Mouse (Mus musculus): ENCODE data around the gene Myo1h. TPM values are rescaled to one million over a fixed set of nuclear protein-coding genes. Genes with fewer than 3 reads are reported as not detected.

Myo1h gene
- polyA plus RNA-seq, 1 experiment from 2014 or later: 2.0 TPM

- H3K9me3 ChIP-seq (replicated peaks): no peaks in the 10 kb centered on the region
- peak overlapping the region; percentile 33; the same call in 1 of the 2 replicates for H3K27ac ChIP-seq
- WGBS: 77% methylated on average over 23 of the region's 23 CpGs
- no peak overlapping the region for H3K4me3 ChIP-seq
- H3K4me2 ChIP-seq: no peak overlapping the region
- ATAC-seq (replicated peaks; ENCODE audit: insufficient number of reproducible peaks, insufficient read depth, low FRiP score, low read depth): peak; percentile 37; the same call in 1 of the 2 replicates
- H3K9ac ChIP-seq: no peak overlapping the region
- peaks cover 78% of the 10 kb centered on the region for H3K36me3 ChIP-seq
- peaks cover 25% of the 10 kb centered on the region for H3K4me1 ChIP-seq (replicated peaks)
- H3K27me3 ChIP-seq: no peaks in the 10 kb centered on the region
These were observed 76.2 kb downstream of the Myo1h start for GRCm38 (mm10) chr5:114365043-114365752.

- Histone ChIP-seq H3K4me2 (no peak overlapping the region), H3K4me1 (replicated peaks) (peaks cover 54% of the 10 kb centered on the region)
- ATAC-seq (replicated peaks; ENCODE audit: insufficient number of reproducible peaks, insufficient read depth, low FRiP score, low read depth): no peak
These were observed 79.2 kb downstream of the Myo1h start for GRCm38 (mm10) chr5:114368121-114368520.

GRCm38 (mm10) chr5:114368803-114369496 lies 80.0 kb downstream of the Myo1h start:
- Histone ChIP-seq H3K36me3 (peaks cover 69% of the 10 kb centered on the region), H3K9ac (no peak overlapping the region), H3K4me2 (no peak overlapping the region), H3K27ac (no peak overlapping the region), H3K27me3 (no peaks in the 10 kb centered on the region), H3K4me1 (replicated peaks) (peaks cover 62% of the 10 kb centered on the region), H3K9me3 (replicated peaks) (no peaks in the 10 kb centered on the region), H3K4me3 (no peak overlapping the region)
- no peak for ATAC-seq (replicated peaks; ENCODE audit: insufficient number of reproducible peaks, insufficient read depth, low FRiP score, low read depth)
- WGBS: 77% methylated on average over 16 of the region's 16 CpGs

More at GRCm38 (mm10) chr5:114368121-114368520, 79.2 kb downstream of the Myo1h start:
- Histone ChIP-seq H3K27me3 (no peaks in the 10 kb centered on the region), H3K9me3 (replicated peaks) (no peaks in the 10 kb centered on the region), H3K36me3 (peaks cover 68% of the 10 kb centered on the region), H3K9ac (no peak overlapping the region), H3K4me3 (no peak overlapping the region), H3K27ac (no peak overlapping the region)
- WGBS: 87% methylated on average over 14 of the region's 14 CpGs

- peak overlapping the region; percentile 9; the same call in 1 of the 2 replicates for H3K4me2 ChIP-seq
- peaks cover 70% of the 10 kb centered on the region for H3K36me3 ChIP-seq
- peaks cover 67% of the 10 kb centered on the region for H3K4me1 ChIP-seq (replicated peaks)
- H3K27me3 ChIP-seq: no peaks in the 10 kb centered on the region
- H3K4me3 ChIP-seq: no peak overlapping the region
- H3K9ac ChIP-seq: peak overlapping the region; percentile 23; the same call in 1 of the 2 replicates
- 75% methylated on average over 9 of the region's 9 CpGs for WGBS
- no peaks in the 10 kb centered on the region for H3K9me3 ChIP-seq (replicated peaks)
- peak overlapping the region; percentile 87 for H3K27ac ChIP-seq
- ATAC-seq (replicated peaks; ENCODE audit: insufficient number of reproducible peaks, insufficient read depth, low FRiP score, low read depth): no peak
These were observed 81.0 kb downstream of the Myo1h start for GRCm38 (mm10) chr5:114369921-114370320.

- WGBS: 52% methylated on average over 9 of the region's 9 CpGs
- Histone ChIP-seq H3K9ac (no peak overlapping the region; the same call in 1 of the 2 replicates), H3K36me3 (peaks cover 68% of the 10 kb centered on the region), H3K27me3 (no peaks in the 10 kb centered on the region), H3K9me3 (replicated peaks) (no peaks in the 10 kb centered on the region), H3K4me2 (peak overlapping the region; percentile 28; the same call in 1 of the 2 replicates), H3K4me1 (replicated peaks) (peaks cover 67% of the 10 kb centered on the region), H3K27ac (peak overlapping the region; percentile 87), H3K4me3 (no peak overlapping the region)
- peak; percentile 45 for ATAC-seq (replicated peaks; ENCODE audit: insufficient number of reproducible peaks, insufficient read depth, low FRiP score, low read depth)
These were observed 81.4 kb downstream of the Myo1h start for GRCm38 (mm10) chr5:114370371-114370776.

GRCm38 (mm10) chr5:114371331-114371730 lies 82.4 kb downstream of the Myo1h start:
- Histone ChIP-seq H3K4me3 (no peak overlapping the region), H3K9ac (no peak overlapping the region), H3K4me1 (replicated peaks) (peaks cover 74% of the 10 kb centered on the region), H3K4me2 (peak overlapping the region; percentile 28), H3K27ac (peak overlapping the region; percentile 87), H3K27me3 (no peaks in the 10 kb centered on the region), H3K36me3 (peaks cover 58% of the 10 kb centered on the region), H3K9me3 (replicated peaks) (no peaks in the 10 kb centered on the region)
- no peak for ATAC-seq (replicated peaks; ENCODE audit: insufficient number of reproducible peaks, insufficient read depth, low FRiP score, low read depth)
- WGBS: 8% methylated on average over 3 of the region's 3 CpGs

- no peak for ATAC-seq (replicated peaks; ENCODE audit: insufficient number of reproducible peaks, insufficient read depth, low FRiP score, low read depth)
- no peaks in the 10 kb centered on the region for H3K9me3 ChIP-seq (replicated peaks)
- WGBS: 50% methylated on average over 25 of the region's 25 CpGs
- no peak overlapping the region for H3K9ac ChIP-seq
- peak overlapping the region; percentile 87 for H3K27ac ChIP-seq
- no peak overlapping the region for H3K4me3 ChIP-seq
- H3K36me3 ChIP-seq: peaks cover 52% of the 10 kb centered on the region
- peaks cover 79% of the 10 kb centered on the region for H3K4me1 ChIP-seq (replicated peaks)
- peak overlapping the region; percentile 28; the same call in 1 of the 2 replicates for H3K4me2 ChIP-seq
- no peaks in the 10 kb centered on the region for H3K27me3 ChIP-seq
These were observed 82.9 kb downstream of the Myo1h start for GRCm38 (mm10) chr5:114371731-114372473.

GRCm38 (mm10) chr5:114372565-114372964 lies 83.6 kb downstream of the Myo1h start:
- Histone ChIP-seq H3K36me3 (peaks cover 46% of the 10 kb centered on the region), H3K9ac (no peak overlapping the region), H3K27me3 (no peaks in the 10 kb centered on the region), H3K4me2 (peak overlapping the region; percentile 6; the same call in 1 of the 2 replicates), H3K4me3 (no peak overlapping the region), H3K27ac (peak overlapping the region; percentile 87), H3K9me3 (replicated peaks) (no peaks in the 10 kb centered on the region), H3K4me1 (replicated peaks) (peaks cover 86% of the 10 kb centered on the region)
- ATAC-seq (replicated peaks; ENCODE audit: insufficient number of reproducible peaks, insufficient read depth, low FRiP score, low read depth): no peak
- 36% methylated on average over 11 of the region's 11 CpGs for WGBS

- H3K36me3 ChIP-seq: peaks cover 40% of the 10 kb centered on the region
- peak overlapping the region; percentile 6; the same call in 1 of the 2 replicates for H3K4me2 ChIP-seq
These were observed 84.2 kb downstream of the Myo1h start for GRCm38 (mm10) chr5:114373174-114373573.

GRCm38 (mm10) chr5:114373581-114373980 lies 84.6 kb downstream of the Myo1h start:
- Histone ChIP-seq H3K9ac (no peak overlapping the region), H3K9me3 (replicated peaks) (no peaks in the 10 kb centered on the region), H3K4me2 (peak overlapping the region; percentile 6; the same call in 1 of the 2 replicates), H3K36me3 (peaks cover 38% of the 10 kb centered on the region), H3K4me3 (no peak overlapping the region), H3K27ac (peak overlapping the region; percentile 87; the same call in 1 of the 2 replicates), H3K27me3 (no peaks in the 10 kb centered on the region), H3K4me1 (replicated peaks) (peaks cover 96% of the 10 kb centered on the region)
- no peak for ATAC-seq (replicated peaks; ENCODE audit: insufficient number of reproducible peaks, insufficient read depth, low FRiP score, low read depth)
- 69% methylated on average over 9 of the region's 9 CpGs for WGBS

More at GRCm38 (mm10) chr5:114373174-114373573, 84.2 kb downstream of the Myo1h start:
- Histone ChIP-seq H3K27me3 (no peaks in the 10 kb centered on the region), H3K9ac (no peak overlapping the region), H3K27ac (peak overlapping the region; percentile 87), H3K9me3 (replicated peaks) (no peaks in the 10 kb centered on the region), H3K4me3 (no peak overlapping the region), H3K4me1 (replicated peaks) (peaks cover 92% of the 10 kb centered on the region)
- no peak for ATAC-seq (replicated peaks; ENCODE audit: insufficient number of reproducible peaks, insufficient read depth, low FRiP score, low read depth)
- WGBS: 63% methylated on average over 11 of the region's 11 CpGs
